Mouse (Mus musculus): ENCODE data around the gene Slc2a4.
A peak's percentile ranks its signal among the peaks of the same experiment; 100 is the strongest.
"Not testable (repeated sequence)": the region's sequence is repeated elsewhere in the genome, so short reads cannot be mapped to it uniquely, and the experiment has no call there.

Gene Slc2a4

DNA sequence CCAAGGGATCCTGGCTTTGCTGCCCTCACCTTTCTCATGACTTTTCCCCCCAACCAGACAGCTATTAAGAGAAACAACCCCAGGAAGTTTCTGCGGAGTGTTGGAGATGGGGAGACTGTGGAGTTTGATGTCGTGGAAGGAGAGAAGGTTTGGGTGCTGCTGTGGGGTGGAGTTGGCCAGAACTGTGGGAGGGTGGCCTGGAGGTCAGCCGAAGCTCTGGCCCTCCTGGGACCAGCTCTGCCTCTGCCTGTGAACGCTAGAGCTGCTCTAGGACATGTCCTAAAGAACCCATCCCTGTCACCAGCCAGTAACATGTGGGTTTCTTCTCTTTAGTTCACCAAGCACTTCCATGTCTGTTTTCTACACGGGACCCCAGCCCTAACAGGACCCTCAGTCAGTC, 8.8 kb downstream of the Slc2a4 start:
- no peak for DNase-seq (ENCODE audit: low spot score)

DNA sequence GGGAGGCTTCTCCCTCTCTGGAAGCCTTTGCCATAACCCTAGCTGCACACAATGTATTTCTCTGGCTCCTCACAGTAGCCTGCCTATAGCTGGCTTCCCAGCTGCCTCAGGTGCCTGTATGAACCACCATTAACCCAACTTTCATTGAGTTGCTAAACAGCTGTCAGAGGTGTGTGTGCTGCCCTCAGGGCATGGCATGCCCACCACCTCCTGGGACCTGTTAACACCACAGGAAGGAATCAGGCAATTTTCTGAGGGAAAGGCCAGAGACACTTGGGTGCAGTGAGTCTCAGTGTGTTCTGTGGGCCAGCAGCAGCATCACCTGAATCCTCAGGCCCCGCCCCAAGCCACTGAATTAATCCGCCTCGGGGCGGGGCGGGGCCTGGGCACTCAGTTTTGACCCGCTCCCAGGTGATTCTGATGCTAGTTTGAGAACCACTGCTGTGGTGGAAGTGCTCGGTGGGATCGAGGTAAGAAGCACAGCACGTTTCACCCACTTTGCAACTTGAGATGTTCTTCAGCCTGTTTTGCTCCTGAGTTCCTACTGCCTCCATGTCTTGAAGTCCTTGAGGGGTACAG, 9.5 kb downstream of the Slc2a4 start:
- no peak for DNase-seq (ENCODE audit: low spot score)

DNA sequence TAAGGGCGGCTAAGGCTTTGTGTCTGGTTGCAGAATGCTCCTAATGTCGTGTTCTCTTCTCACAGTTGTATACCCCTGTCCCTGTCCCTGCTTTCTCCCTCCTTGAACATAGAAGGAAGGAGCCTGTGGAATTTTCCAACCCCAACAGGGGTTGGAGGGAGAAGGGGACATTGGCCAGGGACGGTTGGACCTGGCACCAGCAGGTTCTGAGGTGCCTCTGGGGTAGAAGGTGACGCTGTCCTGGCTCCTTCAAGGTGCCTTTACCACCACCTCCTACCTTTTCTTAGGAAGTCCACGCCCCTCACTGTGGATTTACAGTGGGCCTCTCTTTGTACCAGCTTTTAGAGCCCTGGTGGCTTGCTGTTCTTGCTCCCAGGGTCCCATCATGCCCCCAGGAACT, 10.2 kb downstream of the Slc2a4 start:
- no peak for DNase-seq (ENCODE audit: low spot score)

DNA sequence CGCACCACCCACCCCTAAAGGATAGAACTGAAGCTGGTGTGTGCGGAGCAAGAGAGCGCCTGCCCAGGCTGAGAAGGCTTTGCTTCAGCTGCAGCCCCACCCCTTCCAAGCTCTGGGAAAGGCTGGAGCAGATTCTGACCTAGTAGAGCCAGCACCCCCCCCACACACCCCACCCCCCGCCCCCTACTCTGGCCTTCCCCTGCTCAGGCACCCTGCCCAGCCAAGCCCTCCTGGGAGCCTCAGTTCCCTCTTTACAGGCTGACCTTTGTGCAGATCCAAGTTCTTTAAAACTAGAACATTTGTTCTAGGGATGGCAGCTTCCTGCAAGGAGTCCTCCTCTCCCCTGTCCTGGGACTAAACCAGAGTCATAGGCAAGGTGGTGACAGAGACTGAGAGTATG, 10.6 kb downstream of the Slc2a4 start:
- no peak for DNase-seq (ENCODE audit: low spot score)

DNA sequence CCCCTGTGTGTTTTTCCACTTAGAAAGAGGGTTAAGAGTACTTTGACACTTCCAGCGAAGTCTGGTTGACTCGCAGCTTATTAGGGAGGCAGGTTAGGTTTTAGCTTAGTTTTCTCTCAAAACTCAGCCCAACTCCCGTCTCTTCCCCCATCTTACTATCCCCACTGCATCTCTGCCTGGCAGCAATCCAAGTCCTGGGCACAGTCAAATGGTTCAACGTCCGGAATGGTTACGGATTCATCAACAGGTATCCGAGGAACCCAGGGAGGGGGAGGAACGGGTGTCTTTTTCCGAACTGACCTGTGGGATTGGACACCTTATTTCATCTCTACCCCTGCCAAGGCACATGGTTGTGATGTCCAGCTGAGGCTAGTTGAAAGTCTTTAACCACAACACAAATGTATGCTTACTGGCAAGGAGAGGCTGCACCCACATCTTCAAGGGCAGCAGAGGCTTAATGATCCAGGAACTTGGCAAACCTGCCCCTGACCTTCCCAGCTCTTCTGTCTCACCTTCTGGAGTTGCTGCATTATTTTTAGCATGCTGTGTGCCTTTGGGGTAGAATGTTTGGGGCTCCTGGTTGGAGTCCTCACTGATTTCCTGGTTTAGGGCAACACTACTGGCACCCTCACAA, 11.2 kb downstream of the Slc2a4 start:
- no peak for DNase-seq (ENCODE audit: low spot score)

DNA sequence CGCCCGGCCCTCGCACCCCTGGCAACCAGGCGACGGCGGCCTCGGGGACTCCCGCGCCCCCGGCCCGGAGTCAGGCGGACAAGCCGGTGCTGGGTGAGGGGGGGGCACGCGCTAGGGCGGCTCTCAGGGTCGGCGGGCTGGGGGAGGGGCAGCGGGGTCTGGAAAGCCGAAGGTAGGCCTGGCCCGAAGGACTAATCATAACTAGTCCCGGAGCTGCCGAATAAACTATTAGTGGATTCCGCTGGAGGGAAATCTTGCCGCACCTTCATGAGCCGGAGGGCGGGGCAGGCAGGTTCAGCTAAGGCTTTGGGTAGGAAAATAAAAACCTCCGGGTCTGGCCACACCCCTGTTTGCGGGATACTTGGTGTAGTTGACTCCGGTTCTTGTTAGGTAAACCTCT, 11.8 kb downstream of the Slc2a4 start:
- DNase-seq (ENCODE audit: low spot score) = no peak

DNA sequence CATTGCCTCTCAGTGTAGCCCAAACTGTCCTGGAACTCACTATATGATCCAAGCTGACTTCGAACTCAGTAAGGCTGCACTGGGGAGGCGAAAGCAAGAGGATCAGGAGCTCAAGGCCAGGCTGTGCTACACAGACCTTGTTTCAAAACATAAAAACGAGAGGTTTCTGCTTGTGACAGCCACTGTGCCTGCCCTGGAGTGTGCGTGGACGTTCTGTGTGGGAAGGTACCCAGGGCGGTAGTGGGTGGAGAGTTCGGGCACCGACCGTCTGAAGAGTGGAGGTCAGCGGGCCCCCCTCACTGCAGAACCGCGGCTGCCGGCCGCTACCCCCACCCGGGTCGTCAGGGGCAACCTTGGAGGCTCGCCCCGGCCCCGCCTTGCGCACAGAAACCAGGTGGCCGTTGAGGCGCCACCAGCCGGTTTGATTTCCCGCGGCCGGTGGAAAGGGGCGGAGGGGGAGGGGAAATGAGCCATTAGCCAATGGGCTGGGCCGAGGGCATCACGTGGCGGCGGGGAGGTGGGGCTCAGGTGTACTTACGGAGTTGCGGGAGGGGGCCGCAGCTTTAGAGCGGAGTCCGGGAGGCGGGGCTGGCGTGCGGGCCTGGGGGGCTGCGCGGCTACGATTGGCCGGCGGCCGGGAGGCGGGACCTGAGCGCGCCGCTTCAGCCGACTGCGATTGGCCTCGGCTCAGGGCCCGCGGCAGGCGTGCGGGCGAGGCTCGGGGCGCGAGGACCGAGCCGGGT, 12.7 kb downstream of the Slc2a4 start, which contains the start of gene Ybx2:
Gene Ybx2 (plus strand): TSS at position 660 of the 743 bp plus-strand sequence.
- peak; percentile 85 for DNase-seq (ENCODE audit: low spot score)

DNA sequence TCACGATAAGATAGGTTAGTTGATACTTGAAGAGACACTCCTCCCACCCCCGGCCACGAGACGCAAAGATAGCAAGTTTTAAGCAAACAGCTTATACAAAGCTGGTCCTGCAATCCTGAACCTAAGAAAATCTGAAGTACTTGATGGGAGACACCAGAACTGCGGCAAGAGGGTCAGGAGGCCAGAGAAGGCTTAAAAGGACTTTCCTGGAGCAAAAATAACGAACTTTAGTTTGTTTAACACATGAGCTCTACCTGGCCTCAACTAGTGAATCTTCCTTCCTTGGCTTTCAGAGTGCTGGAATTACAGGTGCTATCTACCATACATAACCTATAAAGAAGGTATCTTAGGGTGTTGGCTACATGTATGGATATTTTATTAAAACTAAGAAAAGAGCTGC, 13.3 kb downstream of the Slc2a4 start:
- DNase-seq (ENCODE audit: low spot score) = no peak

DNA sequence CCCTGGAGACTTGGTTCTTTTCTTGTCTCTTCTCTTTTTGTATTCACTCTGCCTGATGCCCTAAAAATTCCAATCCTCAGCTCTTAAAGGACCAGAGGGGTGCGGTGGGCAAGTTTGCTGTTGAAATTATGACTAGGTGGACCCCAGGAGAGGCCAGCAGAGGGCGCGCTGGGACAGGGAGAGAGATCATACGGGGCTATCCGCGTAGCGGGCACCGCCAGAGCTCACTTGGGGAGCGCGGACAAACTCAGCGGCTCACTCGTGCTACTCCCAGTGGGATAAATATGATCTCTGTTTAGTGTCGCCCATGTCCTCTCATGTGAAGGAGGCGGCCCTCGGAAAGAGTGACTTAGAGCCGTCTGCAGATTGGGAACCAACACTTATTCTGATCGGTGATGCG, 13.8 kb downstream of the Slc2a4 start:
- peak; percentile 96 for DNase-seq (ENCODE audit: low spot score)

DNA sequence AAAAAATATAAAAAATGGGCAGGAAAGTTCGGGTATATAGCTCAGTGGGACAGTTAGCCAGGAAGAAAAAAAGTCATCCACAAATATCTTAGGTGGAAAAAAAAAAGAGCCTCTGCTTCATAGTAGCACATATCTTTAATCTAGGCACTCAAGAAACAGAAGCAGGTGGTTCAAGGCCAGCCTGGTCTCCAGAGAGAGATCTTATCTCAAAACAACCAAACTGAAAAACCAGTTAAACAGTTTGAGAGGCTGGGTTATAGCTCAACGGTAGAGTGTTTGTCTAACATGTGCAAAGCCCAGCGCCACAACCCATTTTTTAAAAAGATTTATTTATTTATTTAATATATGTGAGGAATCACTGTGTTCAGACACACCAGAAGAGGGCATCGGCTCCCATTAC, 14.9 kb downstream of the Slc2a4 start:
- DNase-seq (ENCODE audit: low spot score) = no peak

DNA sequence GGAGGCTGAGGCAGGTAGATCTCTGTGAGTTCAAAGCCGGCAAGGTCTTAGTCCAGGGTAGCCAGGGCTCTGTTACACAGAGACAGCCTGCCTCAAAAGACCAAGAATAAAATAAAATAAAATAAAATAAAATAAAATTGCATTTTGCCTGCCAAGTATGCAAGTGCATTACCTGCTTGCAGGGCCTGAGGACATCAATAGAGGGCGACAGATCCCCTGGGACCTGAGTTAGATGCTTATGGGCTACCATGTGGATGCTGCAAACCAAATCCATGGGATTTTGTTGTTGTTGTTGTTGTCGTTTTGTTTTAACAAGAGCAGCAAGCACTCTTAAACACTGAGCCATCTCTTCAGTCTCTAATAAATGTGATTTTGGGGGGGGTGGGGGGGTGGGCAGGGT, 15.7 kb downstream of the Slc2a4 start:
- DNase-seq (ENCODE audit: low spot score) = peak; percentile 23

DNA sequence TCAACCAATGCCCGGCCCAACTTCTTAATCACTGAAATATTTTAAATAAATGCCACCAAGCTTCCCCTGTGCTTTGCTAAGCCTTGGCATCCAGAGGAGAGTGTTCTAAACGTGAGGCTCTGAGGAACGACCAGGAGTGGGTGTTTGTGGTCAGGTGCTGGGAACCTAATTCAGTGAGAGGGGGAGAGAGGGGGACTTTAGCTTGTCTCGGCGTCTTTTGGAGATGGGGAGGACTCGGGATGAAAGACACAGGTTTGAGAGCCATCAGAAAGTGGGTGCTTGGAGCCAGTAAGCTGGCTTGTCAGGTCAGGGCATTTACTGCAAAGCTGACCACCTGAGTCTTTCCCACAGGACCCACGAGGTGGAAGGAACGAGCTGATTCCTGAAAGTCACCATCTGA, 16.2 kb downstream of the Slc2a4 start:
- DNase-seq (ENCODE audit: low spot score) = no peak

DNA sequence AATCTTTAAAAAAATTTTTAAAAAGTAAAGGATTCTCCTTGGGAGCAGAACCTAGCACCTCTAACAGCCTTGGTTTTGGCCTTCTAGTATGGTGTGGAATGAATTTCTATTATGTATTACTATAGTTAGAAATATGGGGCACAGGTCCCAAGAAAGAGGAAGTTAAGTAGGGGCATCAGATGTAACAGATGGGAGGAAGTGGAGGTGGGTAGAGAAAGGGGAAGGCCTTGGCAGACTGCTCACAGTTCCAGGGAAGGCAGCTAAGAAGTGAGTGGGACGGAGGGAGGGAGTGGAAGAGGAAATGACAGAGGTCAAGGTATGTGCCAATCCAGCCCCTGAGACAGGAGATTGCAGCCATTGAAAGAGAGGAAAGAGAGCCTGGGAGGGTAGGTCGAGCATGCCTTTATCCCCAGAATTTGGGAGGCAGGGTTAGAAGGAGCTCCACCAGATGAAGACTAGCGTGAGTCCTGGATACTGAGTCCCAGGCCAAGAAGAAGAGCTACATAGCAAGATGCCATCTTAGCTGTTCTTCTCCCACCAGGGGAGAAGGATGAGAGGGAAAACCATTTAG, 16.9 kb downstream of the Slc2a4 start:
- DNase-seq (ENCODE audit: low spot score) = no peak

DNA sequence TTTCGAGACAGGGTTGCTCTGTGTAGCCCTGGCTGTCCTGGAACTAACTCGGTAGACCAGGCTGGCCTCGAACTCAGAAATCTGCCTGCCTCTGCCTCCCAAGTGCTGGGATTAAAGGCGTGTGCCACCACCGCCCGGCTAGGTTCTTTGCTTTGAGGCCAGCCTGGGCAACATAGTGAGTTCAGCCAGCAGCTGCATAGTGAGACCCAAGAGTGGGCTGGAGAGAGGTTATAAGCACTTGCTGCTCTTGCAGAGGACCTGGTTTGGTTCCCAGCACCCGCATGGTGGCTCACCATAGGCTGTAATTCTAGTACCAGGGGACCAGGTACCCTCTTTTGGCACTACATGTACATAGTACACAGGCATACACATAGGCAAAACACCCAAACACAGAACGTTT, 17.8 kb downstream of the Slc2a4 start:
- not testable (repeated sequence) for DNase-seq (ENCODE audit: low spot score)

DNA sequence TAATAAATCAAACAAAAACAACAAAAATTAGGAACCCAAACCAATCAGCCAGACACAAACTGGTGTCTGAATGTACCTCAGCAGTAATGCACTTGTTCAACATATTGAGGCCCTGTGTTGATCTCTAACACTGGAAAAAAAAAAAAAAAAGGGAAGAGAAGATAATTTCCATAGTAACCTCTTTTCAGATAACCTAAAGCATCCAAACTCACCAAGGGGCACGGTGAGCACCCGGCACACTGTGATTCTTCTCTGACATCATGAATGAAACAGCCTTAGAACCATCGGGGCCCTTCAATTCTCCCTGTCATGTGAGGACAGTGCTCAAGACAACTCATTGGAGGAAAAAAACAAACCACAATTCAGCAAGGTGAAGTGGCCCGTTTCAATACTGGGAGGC, 18.3 kb downstream of the Slc2a4 start:
- DNase-seq (ENCODE audit: low spot score) = no peak

DNA sequence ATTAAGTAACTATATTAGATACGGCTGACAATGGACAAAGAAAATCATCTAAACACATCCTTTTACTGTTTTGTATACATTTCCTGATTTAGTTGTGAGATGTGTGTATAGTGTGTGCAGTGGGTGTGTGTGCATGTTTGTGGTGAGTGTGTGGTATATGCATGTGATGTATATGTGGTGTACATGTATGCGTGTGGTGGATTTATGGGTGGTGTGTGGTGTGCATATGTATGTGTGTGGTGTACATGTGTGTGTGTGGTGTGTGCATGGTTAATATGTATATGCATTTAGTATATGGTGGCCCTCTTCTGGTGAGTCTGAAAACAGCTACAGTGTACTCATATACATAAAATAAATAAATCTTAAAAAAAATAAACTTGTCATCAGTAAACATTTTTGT, 20.5 kb downstream of the Slc2a4 start:
- no peak for DNase-seq (ENCODE audit: low spot score)

DNA sequence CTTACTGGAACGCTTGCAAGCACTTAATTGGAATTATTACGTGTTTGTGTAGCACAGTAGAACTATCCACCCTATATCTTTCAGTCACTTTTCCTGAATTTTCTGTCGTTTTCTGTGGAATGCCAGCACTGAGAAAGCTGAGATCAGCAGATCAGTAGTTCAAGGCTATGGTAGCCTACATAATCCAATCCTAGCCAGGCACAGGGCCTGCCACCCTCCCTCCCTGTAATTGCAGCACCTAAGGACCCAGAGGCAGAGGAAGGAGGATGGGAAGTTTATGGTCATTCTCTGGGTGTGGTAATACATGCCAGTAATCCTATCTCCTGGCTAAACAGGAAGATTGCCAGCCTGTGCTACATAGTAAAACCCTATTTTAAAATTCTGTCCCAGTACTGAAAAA, 25.2 kb downstream of the Slc2a4 start:
- DNase-seq (ENCODE audit: low spot score) = no peak

DNA sequence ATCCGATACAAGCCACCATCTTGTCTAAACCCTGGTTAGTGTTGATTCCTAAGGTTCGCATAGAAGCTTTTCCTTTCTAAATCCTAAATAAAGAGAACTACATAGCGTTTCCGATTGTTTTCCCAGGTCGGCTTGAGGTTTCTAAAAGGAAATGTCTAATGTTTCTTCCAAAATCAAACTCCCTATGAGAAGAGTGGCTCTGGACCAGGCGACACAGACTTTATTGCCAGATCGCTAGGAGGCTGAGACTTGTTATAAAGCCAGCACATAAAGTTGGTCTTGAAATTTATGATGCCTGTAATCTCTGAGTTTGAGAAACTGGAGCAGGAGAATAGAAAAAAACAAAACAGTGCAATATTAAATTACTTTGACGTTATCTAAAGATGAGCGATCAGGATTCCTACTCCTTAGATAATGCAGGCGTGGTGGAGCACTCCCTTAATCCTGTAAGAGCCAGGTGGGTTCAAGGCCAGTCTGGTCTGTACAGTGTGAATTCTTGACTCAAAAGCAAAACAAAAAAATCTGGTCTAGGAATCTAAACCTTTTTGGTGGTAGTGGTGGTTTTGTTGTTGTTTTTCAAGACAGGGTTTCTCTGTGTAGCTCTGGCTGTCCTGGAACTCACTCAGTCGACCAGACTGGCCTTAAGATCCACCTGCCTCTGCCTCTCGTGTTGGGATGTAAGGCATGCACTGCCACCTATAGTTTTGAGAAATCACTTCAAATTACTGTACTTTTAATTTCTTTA, 25.8 kb downstream of the Slc2a4 start:
- no peak for DNase-seq (ENCODE audit: low spot score)

DNA sequence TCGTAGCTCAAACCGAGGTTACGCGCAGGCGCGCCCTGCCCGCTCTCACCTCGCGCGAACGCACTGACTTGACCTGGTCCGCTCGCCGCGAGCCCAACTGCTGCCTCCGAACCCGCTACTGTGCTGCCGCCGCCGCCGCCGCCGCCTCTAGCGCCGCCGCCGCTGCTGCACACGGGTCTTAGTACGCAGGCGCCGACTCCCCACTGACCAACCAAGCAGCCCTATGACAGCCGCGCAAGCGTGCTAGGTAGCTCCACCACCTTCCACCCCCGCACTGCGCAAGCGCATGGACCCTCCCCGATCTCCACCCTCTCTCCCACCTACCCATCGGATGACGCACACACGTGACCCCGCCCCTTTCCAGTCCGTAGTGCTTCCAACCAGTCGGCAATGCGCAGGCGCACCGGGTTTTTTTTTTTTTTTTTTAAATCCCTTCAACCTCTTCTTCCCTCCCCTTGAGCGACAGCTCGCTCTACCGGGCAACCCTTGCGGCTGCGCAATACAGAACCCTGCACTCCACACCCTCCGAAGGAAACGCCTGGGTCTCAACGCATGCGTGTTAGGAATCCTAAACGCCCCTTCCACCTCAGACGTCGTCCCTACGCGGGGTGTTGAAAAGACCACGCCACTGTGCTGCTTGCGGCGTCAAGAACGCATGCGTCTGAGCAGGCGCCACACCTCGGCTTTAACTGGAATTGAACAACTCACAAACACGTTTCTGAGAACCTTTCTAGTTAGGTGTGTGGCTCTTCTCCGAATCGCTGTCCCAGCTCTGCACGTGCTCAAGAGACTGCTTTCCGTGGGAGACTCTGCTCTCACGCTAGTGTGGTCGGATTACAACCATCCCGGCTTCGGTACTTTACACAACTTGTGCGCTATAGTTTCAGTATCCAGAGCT, 26.6 kb downstream of the Slc2a4 start, which contains the start of gene Eif5a:
Gene Eif5a (minus strand): TSS at position 845 of the 898 bp plus-strand sequence.
- DNase-seq (ENCODE audit: low spot score) = peak; percentile 100

DNA sequence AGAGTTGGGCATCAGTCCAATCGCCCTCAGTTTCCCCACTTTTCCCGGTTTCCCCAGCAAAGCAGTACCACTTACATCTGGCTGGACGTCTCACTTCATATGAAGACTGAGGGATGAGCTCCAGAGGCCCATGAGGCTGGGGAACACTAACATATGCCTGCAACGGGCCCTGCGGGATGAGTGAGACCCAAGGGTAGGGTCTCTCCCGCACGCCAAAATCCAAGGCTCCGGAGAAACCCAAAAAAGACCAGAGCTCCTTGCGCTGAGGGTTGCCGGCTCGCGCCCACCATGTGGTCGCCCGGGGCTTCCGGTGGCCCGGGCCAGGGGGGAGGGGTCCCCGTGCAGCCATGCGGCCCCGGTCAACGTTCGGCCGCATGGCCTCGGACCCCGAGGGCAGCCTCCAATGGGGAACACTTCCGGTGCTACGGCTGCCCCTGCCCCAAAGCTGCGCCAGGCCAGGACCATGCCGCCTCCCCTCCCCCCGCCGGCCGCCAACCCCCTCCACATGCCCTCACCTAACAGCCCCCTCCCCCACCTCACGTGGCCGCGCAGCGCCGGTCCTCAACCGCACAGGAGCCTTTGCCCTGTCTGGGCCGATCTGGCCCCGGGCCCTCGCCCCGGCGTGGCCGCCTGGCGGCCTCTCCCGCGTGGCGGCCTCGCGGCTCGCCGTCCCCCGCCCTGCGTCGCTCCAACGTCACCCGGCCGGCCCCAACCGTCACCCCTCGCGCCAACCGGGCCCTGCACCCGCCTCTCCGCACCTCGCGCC, 27.5 kb downstream of the Slc2a4 start:
- DNase-seq (ENCODE audit: low spot score) = peak; percentile 42
